Mouse (Mus musculus) ovary, adult 18-20 months (tissue): Measurements from ENCODE around the gene Fads6.
A peak's percentile ranks its signal among the peaks of the same experiment; 100 is the strongest.

Source experiments
- DNase-seq: peaks from one replicate; pipeline ENCODE4 v3.0.0; 2022; ENCODE audit warnings: low spot score, mixed read lengths

The Fads6 gene

DNA sequence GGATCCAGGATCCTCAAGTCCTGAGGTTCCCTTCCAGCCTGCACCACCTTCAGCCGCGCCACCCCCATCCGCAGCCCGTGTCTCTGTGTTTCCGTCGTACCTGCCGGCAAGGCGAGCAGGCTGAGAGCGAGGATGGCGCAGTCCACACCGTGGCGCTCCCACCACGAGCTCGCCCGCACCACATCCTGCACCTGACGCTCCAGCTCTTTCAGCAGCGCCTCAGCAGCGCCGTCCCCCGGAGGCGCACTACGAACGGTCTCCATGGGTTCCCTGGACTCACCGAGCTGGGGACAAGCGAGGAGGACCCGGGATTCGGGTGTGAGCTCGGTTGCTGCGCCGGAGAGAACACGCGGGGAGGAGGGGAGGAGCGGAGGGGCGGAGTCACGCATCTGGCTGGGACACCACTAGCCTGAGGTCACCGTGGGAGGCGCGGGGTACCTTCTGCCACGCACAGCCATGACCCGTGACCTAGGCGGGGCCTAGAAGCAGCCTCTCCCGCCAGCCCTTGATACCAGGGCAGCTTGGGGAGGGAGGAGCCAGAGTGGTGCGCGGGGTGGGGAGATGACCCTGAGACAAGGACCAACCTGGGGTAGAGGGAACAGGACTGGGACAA lies at the start of gene Fads6:
Gene Fads6, minus strand, starts transcription at position 450 of the 613 bp plus-strand sequence.
- peak; percentile 75 for DNase-seq

DNA sequence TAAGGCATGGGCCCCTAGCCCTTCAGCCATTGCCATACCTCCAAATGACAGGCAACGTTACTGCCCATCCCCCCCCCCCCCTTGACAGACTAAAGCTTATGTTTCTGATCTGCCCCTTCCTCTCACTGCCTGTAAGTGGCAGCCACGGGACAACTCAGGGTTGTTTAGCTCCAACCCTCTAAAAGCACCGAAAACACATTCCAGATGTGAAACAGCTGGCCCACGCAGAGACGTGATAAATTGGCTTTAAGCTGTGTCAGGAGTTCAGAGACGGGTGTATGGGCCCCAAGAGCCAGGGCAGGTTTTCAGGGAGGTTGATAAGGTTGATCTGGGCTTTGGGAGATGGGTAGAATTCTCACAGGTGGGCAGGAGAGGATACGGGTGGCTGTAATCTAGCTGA lies 48.1 kb upstream of the Fads6 start:
- DNase-seq, result no peak

DNA sequence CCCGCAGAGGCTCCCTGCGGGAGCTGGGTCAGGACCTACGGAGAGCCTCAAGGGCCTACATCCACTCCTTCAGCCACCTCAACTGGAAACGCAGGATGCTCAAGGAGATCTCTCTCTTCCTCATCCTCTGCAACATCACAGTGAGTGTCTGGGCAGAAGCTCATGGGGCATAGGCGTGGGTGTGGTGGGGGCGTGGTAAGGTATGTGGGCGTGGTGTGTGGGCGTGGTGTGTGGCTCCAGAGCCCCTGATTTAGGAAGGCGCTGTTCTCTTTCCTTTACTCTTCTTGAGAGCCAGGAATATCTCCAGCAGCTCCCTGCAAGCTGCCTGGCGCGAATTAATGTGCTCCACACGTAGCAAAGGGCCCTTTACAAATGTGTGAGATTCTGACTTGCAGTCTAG lies 47.5 kb upstream of the Fads6 start:
- no peak for DNase-seq

DNA sequence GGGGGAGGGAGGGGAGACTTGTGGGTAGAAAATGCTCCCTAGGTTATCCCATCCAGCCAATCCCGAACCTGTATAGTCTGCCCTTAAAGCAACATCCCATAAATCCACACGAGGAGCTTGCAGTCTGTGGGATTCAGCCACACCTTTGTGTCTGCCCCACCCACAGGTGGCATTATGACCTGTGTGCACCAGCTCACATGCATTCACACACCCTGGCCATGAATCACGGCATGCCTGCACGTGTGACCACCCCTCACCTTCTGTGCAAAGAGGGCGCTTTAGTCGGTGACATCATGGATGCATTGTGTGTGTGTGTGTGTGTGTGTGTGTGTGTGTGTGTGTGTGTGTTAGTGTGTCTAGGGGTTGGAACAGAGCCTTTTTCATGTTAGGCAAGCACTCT lies 44.4 kb upstream of the Fads6 start:
- no peak for DNase-seq

DNA sequence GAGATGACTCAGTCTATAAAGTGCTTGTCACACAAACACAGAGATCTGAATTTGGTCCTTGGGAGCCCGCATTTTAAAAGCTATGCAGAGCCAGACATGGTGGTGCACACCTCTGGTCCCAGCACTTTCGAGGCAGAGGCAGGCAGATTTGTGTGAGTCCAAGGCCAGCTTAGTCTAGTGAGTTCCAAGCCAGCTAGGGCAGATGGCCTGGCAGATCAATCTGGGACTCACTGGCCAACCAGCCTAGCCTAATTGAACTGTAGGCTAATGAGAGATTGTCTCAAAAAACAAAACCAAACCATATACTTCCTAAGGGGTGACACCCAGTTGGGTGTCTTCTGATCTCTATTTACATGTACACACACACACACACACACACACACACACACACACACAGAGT lies 43.8 kb upstream of the Fads6 start:
- no peak for DNase-seq

DNA sequence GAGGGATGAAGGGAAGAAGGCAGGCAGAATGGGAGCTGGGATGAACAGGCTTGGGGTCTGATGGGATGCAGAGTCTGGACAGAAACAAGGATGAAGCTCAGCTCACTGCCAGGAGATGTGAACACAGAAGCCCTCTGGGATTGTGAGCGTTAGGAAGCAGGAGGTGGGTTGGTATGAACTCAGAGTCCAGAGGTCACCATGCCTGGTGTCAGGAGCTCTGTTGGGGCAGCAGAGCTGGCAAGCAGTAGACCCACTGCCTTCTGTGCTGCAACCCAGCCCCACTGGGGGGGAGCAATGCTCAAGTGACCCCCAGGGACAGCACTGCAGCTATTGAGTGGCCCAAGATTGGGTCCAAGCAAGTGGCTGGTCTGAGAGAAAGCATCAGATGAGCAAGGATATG lies 40.4 kb upstream of the Fads6 start:
- DNase-seq, result no peak

DNA sequence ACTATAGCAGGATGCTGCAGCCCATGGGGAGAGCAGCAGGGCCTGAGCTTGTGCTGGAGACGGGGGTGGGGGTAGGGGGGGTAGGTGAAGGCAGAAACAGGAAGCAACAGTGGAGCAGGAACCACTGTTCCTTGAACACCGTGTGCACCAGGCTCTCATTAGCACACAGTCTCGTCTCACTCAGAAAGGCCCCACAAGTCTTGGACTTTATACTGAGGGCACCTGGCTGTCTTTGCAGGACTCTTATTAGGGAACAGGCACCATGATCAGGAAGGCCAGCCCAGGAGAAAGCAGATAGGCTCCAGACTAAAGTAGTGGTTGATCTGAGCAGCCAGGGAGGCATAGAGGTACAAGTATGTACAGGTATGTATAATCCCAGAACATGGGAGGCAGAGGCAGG lies 39.9 kb upstream of the Fads6 start:
- no peak for DNase-seq

DNA sequence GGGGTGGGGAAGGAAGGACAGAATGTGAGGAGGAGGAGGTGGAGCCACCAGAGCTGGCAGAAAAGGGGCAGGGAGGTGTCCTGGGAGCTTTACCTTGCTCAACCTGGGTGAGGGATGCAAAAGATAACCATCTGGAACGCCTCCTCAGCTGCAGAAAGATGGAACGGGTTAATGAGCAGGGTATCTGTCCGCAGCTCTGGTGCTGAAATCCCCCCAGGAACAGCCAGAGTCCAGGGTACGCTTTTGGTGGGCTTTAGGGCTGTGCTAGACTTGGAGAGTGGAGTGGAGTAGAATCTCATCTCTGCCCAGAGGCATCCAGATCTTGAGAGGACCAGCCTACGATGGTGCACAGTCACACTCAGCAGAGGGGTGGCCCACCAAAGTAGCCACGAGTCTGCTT lies 38.7 kb upstream of the Fads6 start:
- DNase-seq, result no peak

DNA sequence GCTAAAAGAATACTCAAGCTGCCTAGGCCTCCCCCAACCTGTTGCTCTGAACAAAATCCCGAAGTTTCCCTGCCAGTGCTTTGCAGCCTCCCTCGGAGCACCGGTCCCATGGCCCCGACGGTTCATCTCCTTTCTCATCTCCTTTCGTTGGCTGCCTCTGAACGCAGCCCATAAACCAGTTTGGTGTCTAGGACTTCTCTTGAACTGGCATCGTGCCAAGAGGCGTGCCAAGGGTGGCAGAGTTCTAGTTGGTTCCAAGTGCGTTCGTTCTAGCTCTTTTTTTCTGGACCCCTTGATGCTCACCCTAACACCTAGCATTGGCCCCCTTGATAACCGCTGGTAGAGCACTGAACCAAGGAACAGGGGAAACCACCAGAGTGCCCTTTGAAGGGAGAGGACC lies 37.8 kb upstream of the Fads6 start:
- DNase-seq, result no peak

DNA sequence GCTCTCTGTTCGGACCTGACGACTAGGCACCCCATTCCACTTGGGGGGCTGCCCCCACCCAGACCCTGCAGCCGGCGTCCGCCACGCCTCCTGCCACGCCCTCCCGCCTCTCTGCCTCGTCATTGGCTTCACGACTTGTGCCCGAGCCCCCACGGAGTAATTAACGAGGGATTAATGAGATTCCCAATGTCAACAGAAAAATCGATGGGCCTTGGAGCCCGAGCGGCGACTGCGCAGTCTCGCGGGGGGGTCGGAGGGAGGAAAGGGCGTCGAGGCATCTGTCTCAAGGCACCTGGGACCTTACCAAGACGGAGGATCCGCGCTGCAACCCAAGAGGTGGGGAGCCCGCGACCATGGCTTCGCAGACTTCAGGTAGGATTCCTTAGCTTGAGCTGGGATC lies 37.1 kb upstream of the Fads6 start, which contains the start of gene Otop3:
Gene Otop3, plus strand, starts transcription at position 201 of the 400 bp plus-strand sequence.
- no peak for DNase-seq

DNA sequence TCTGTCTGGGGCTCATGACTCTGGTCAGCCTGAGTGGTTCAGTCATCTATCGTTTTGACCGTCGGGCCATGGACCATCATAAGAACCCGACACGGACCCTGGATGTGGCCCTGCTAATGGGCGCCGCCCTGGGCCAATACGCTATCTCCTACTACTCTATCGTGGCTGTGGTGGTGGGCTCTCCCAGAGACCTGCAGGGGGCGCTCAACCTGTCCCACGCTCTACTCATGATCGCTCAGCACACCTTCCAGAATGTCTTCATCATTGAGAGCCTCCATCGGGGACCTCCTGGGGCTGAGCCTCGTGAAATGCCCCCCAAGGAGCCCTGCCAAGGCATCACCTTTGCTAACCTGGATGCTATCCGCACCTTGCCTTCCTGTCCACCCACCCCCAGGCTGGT lies 31.9 kb upstream of the Fads6 start:
- DNase-seq, result no peak

DNA sequence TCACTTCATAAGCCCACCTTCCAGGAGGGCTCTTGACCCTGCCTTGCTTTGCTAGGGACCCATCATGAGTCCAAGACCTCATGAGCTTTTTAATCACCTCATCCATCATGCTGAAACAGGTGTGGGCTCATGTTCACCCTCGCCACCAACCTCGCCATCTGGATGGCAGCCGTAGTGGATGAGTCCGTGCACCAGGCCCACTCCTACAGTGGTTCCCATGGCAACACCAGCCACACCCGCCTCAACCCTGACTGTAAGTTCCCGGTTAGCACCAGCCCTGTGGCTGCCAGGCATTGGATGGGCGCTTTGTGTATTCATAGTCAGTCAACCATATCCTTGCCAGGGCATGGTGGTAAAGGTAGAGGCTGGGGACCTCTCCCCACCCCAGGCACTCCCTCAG lies 29.3 kb upstream of the Fads6 start:
- DNase-seq, result no peak

DNA sequence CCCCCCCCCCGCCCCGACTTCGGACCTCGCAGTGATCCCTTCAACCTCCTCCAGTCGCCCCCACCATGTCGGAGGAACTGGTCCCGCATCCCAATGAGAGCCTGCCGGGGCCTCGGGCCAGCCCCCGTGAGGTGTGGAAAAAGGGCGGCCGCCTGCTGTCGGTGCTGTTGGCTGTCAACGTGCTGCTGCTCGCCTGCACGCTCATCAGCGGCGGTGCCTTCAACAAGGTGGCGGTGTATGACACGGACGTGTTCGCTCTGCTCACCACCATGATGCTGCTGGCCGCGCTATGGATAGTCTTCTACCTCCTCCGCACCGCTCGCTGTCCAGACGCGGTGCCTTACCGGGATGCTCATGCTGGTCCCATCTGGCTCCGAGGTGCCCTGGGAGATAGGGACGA lies 25.9 kb upstream of the Fads6 start:
- no peak for DNase-seq

DNA sequence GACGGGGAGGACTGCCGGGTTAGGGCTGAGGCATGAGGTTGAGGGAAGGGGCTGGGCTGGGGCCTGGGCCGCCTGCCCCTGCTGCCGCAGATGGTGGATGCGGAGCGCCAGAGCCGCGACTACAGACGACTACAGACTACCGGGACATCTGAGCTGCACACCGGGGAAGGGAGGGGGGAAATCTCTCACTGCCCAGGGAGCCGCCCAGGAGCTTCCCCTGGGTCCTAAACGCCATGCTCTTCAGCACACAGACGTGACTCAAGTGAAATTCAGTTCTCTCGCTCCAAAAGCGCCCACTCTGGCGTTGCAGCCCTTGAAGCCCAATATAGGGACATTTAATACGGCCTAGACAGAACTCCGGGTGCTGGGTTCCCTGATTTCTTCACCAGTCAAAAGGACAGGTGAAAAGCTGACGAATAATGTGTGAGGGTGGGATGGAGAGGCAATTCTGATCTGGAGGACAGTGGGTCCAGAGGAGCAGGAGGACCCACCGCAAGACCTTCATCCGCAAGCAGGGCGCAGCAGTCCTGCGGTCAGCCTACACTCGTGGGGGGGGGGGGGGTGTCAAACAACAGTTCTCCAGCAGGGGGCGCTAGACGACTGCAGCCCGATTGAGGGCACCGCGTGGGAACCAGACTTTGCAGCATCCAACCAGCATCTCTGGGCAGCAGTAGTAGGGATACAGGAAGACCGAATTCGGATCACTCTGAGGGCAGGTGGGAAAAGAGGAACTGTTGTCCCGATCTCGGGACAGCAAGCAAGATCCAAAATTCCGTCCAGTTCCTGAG lies 24.6 kb upstream of the Fads6 start, which contains the start of gene Ush1g:
Gene Ush1g, minus strand, starts transcription at position 136 of the 788 bp plus-strand sequence.
- no peak for DNase-seq

DNA sequence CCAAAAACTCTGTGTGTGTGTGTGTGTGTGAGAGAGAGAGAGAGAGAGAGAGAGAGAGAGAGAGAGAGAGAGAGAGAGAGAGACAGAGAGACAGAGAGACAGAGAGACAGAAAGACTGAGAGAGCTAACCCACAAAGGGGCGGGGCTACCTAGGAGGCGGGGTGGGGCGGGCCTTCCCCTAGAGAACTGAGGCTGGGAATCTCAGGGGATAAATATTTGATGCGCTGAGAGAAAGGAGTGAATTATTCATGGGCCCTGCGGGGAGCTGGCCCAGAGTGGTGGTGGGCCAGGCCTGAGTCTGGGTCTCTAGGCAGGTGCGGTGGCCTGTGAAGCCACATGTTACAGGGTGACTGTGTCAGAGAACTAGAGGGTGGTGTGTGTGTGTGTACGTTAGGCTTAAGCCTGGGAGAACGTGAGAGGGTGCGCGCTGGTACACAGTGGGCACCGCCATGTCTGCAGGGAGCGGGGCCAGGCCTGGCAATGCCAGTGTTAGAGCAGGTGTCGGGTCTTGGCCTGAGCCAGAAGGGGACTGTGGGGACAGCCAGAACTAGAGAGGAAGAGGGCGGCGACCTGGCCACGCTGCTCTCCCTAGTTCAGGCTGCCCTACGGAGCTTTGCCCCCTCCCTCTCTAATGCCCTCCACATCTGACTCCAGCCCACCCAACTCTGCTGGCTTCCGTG lies 22.4 kb upstream of the Fads6 start:
- no peak for DNase-seq

DNA sequence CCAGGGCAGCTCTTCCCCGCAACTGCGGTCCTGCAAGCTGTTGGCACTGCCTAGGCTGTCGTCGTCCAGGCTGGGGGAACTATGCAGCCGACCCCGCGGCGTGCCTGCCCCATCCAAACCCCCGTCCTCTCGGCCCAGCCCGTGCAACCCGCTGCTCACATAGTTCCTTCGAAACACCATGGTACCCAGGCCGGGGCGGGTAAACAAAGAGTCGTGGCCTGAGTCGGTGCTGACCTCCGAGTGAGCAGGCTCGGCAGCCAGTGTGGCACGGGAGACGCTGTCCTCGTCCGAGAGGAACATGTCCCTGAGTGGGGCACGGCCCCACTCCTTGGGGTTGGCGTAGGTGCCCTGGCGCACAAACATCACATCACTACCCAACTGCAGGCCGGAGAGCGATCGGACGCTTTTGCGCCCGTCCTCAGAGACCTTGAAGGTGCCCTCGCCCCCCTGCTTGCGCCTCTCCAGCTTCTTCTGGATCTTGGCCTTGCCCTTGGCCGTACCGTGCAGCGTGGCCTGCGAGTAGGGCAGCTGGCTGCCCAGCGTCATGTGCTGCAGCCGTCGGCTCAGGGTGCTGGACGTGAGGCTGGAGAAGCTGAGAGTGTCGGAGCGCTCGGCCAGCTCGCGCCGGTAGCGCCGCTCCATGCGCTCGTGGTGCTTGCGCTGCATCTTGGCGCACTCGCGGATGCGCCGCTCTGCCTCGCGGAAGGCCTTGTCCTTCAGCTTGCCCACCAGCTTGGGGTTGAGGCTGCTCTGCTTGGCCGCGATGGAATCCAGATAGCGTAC lies 21.0 kb upstream of the Fads6 start:
- DNase-seq, result peak; percentile 58

DNA sequence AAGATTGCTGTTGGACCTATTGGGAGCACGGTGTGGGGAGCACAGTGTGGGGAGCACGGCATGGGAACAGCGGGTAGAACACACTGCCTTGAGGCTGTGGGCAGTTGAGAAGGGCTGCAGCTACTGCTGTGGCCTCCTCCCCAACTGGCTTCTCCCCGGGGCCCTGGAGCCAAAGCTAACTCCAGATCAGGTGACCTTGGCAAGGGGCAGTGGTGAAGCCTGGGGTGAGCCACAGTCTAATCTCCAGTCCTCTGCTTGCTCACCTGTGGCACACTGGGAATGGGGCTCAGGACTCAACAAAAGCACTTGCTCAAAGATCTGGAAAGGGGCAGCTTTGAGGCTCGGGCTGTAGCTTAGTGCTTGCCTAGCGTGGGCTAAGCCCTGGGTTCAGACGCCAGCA lies 19.7 kb upstream of the Fads6 start:
- DNase-seq, result no peak

DNA sequence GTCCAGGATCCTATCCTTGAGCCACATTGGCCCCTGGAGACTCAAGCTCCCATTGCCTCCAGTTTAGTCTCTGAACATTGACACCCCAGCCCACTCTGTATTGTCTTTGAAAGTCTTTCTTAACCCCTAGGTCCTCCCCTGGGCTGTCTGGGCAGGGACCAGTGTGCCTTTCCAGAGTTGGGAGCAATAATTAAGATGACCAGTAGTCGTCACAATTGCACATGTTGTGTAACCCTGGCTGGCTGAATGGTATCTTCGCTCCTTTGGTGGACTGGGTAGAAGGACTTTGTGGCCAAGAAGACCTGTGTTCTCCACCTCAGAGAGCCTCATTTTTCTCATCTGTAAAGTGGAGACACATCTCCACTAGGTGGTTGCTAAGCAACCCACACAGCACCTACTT lies 16.8 kb upstream of the Fads6 start:
- DNase-seq, result no peak

DNA sequence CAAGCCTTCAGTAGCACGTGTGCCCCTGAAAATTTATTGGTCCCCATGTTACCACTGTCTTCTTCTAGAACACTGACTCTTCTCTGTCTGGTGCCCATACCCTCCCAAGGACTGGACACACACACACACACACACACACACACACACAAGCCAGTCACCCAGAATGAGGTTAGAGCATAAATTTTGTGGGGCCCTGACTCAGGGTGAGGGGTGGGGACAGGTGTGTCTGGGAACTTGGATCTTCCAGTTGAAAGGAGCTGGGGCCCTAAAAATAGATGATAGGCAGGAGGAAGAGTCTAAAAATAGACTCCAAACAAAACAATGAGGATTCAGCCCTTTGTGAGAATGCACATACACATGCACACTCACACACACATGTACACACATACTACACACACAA lies 11.3 kb upstream of the Fads6 start:
- DNase-seq, result no peak

DNA sequence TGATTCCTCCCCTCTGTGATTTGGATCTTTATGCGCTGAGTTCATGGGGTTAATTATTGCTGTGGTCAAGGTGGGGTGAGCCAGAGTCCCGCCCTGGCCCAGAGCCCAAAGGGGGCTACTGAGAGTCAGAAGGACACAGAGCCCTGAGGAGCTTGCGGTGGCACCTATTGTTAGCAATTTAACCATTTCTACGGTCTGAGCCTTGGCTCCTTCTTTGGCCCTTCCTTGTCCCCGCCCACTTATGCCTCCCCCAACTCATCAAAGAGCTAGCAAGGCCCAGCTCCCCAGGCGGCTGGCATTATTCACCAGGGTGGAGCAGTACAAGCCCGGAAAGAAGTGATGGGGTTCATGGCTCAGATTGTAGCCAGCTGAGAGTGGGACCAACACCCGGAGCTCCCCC lies 9.4 kb upstream of the Fads6 start, which contains the start of gene Otop2:
Gene Otop2, plus strand, starts transcription at position 301 of the 400 bp plus-strand sequence.
- DNase-seq, result no peak

DNA sequence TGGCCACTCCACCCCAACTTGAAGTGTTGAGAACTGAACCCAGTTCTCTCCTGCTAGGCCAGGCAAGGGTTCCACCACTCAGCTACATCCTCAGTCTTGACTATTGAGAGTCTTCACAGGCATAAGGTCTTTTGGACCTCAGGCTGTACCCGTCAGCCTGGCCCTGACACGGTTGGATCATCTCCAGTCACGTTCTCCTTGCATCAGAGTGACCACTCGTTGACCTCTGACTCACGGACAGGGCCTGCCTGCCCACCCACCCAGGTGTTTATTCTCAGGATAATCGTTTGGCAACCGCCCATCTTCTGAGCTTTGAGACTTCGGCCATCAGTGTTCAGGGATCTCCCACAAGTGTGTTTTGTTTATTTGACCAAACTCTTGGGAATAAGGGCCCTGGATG lies 5.7 kb upstream of the Fads6 start:
- no peak for DNase-seq

DNA sequence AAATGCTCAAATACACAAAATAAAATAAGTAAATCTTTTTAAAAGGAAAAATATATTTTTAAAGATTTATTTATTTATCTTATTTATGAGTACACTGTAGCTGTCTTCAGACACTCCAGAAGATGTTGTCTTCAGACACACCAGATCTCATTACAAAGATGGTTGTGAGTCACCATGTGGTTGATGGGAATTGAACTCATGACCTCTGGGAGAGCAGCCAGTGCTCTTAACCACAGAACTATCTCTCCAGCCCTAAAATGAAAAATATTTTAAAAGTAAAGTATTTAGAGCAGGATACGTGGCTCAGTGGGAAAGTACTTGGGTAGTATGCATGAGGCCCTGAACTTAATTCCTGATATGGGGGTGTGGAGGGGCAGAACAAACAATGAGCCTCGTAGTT lies 3.9 kb upstream of the Fads6 start:
- no peak for DNase-seq
